Mouse (Mus musculus) erythroblast, embryonic 14.5 days (primary cell): Measurements from ENCODE around the gene Sult2a6. TPM values are rescaled to one million over a fixed set of nuclear protein-coding genes. Genes with fewer than 3 reads are reported as not detected.

Source experiments
- H3K27me3 ChIP-seq: 2 replicates; pipeline ENCODE4 v1.6.1; 2012; ENCODE audit warnings: inconsistent platforms; ENCODE audit not compliant: control insufficient read depth
- H3K36me3 ChIP-seq: 2 replicates; pipeline ENCODE4 v1.6.1; 2012; ENCODE audit warnings: mild to moderate bottlenecking, inconsistent platforms; ENCODE audit not compliant: control insufficient read depth
- H3K4me1 ChIP-seq: 2 replicates; pipeline ENCODE4 v1.6.1; 2012; ENCODE audit warnings: inconsistent platforms; ENCODE audit not compliant: control insufficient read depth
- H3K4me3 ChIP-seq: replicated peaks from 2 replicates; pipeline ENCODE3; 2012; ENCODE audit warnings: moderate library complexity, mild to moderate bottlenecking, inconsistent platforms
- H3K9me3 ChIP-seq: 2 replicates; pipeline ENCODE4 v1.6.1; 2012; ENCODE audit warnings: low read length, inconsistent platforms, mixed read lengths; ENCODE audit not compliant: control insufficient read depth
- GATA1 ChIP-seq: IDR thresholded peaks from 2 replicates; pipeline ENCODE4 v1.6.1; 2012; ENCODE audit warnings: low read length, inconsistent platforms, mixed read lengths
- TAL1 ChIP-seq: IDR thresholded peaks from 3 replicates; pipeline ENCODE4 v1.6.1; 2012; ENCODE audit warnings: low read length, inconsistent platforms, mixed read lengths
- polyA plus RNA-seq: library from polyadenylated mRNA; stranded (reverse); fragments of >175 nt; gene quantifications from 2 replicates; pipeline ENCODE4 v1.2.3, GENCODE M21; 2012

Sult2a6 gene
- not detected in 2 replicates for polyA plus RNA-seq

- TF ChIP-seq GATA1, result no peak
- H3K4me1 ChIP-seq, result no peaks in the 10 kb centered on the region
- no peak within 1 kb of the TSS for H3K4me3 ChIP-seq
- H3K9me3 ChIP-seq, result no peaks in the 10 kb centered on the region; the same call in 1 of the 2 replicates
- no peaks in the 10 kb centered on the region for H3K27me3 ChIP-seq
- no peaks in the 10 kb centered on the region for H3K36me3 ChIP-seq
Observed at GRCm38 (mm10) chr7:14254770-14255169, at the start of gene Sult2a6. Gene Sult2a6, minus strand, starts transcription at chr7:14254870.

DNA sequence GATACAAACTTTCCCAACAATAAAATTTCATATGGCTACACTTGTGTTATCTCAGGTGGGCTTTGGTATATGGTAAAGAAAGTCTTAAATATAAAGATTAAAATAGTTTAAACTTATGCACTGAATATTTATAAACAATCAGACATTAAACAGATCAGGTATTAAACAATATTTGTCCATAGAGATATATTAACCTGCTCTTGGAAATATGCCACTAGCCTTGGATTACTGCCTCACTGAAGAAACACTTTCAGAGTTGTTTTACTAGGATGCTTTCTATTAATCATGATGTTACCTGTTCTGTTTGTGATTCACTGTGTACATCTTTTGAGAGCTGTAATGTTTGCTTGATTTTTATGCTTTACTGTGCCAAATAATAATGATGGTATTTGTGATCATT lies 39.4 kb downstream of the Sult2a6 start:
- Histone ChIP-seq H3K36me3 (no peaks in the 10 kb centered on the region), H3K9me3 (no peaks in the 10 kb centered on the region), H3K4me1 (no peaks in the 10 kb centered on the region), H3K27me3 (no peaks in the 10 kb centered on the region), H3K4me3 (no peak overlapping the region)
- TF ChIP-seq TAL1, result no peak
- no peak for TF ChIP-seq GATA1

- peaks cover 3% of the 10 kb centered on the region; the same call in 1 of the 2 replicates for H3K9me3 ChIP-seq
- no peaks in the 10 kb centered on the region for H3K4me1 ChIP-seq
- TF ChIP-seq GATA1, result no peak
- TF ChIP-seq TAL1, result no peak
- no peaks in the 10 kb centered on the region for H3K27me3 ChIP-seq
- no peak overlapping the region for H3K4me3 ChIP-seq
- no peaks in the 10 kb centered on the region for H3K36me3 ChIP-seq
Observed at GRCm38 (mm10) chr7:14203417-14203816, 51.3 kb downstream of the Sult2a6 start.

GRCm38 (mm10) chr7:14202487-14202886 lies 52.2 kb downstream of the Sult2a6 start:
- no peaks in the 10 kb centered on the region for H3K4me1 ChIP-seq
- no peak overlapping the region for H3K4me3 ChIP-seq
- no peaks in the 10 kb centered on the region for H3K36me3 ChIP-seq
- peaks cover 4% of the 10 kb centered on the region; the same call in 1 of the 2 replicates for H3K9me3 ChIP-seq
- no peak for TF ChIP-seq TAL1
- TF ChIP-seq GATA1, result no peak
- no peaks in the 10 kb centered on the region for H3K27me3 ChIP-seq

Other genes starting within 250 kb of the Sult2a6 start
- gene Sult2a3, start 131.8 kb downstream of the Sult2a6 start, polyA plus RNA-seq, result not detected in 2 replicates
- not detected in 2 replicates for gene Obox8, start 78.7 kb upstream of the Sult2a6 start, polyA plus RNA-seq
- not detected in 2 replicates for gene Sult2a8, start 191.9 kb upstream of the Sult2a6 start, polyA plus RNA-seq
- not detected in 2 replicates for gene Sult2a7, start 239.4 kb upstream of the Sult2a6 start, polyA plus RNA-seq